Mouse (Mus musculus): ENCODE measurements around the gene BC049762.

BC049762 gene

DNA sequence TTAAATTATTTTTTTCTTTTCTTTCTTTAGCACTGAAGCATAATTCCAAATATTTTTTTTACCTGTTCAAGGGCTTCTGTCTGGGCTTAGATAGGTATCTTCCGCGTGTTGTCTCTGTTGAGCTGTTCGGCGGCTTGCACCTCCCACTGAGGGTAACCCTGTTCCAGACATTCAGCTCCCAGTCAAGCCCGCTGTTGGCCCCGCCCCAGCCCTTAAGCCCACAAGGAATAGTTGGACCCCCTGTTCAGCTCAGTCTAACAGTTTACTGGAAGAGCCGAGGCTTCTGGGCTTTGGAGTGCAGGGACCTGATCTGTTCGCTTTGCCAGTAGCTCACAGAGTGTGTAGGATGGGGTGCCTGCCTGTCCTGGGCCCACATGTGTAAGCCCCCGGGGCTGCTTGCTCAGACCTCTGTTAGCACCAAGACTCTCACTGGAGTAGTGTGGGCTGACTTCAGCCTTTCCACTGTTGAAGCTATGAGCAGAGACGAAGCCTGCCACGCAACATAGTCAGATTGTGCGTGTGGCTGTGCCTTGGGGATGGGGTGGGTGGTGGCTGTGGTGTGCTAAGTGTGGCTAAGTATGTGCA lies 43.4 kb downstream of the BC049762 start:
- DNase-seq (ENCODE audit: low read depth, low spot score), result no peak

GRCm38 (mm10) chr11:51214021-51214420 lies 48.8 kb downstream of the BC049762 start:
- DNase-seq (ENCODE audit: low read depth, low spot score), result no peak

DNA sequence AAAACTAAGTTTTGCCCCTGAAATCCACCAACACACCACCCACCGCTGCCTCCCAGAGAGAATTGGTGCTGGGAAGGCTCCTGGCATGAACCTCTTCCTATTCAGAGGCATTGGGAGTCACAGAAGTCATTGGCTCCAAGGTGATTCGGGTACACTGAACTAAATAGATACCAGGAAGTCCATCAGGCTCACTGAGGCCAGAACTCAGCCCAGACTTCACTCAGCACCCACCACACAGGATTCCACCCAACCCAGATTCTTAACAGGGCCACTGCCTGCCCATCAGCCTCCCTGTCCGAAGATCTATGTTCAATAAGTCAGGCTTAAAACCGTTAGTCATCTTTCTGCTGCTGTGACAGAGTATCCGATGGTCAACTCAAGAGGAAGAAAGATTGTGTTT lies 51.4 kb downstream of the BC049762 start:
- no peak for DNase-seq (ENCODE audit: low read depth, low spot score)

GRCm38 (mm10) chr11:51207758-51208157 lies 55.1 kb downstream of the BC049762 start:
- DNase-seq (ENCODE audit: low read depth, low spot score), result no peak
